Mouse (Mus musculus) MEL (cell line): Measurements from ENCODE around the gene Ociad2.

Source experiments
- CTCF ChIP-seq, 3 experiments: IDR thresholded peaks in 2 of 3; conservative IDR thresholded peaks in 1 of 3; 2 replicates each; pipeline ENCODE4 v1.5.1; 2011 to 2012; ENCODE audit warnings: low read length in 3 of 3, low read depth in 2 of 3, mild to moderate bottlenecking in 2 of 3, improper control_type of control experiment in 1 of 3, inconsistent platforms in 1 of 3, mixed read lengths in 1 of 3, moderate library complexity in 1 of 3; ENCODE audit not compliant: control insufficient read depth in 1 of 3, insufficient read depth in 1 of 3, poor library complexity in 1 of 3, severe bottlenecking in 1 of 3
- ELF1 ChIP-seq: IDR thresholded peaks from 2 replicates; pipeline ENCODE4 v1.6.1; 2014; ENCODE audit warnings: low read depth, mild to moderate bottlenecking, inconsistent platforms, low read length, improper control_type of control experiment, moderate library complexity
- EP300 ChIP-seq, 2 experiments: IDR thresholded peaks; 2 replicates each; pipeline ENCODE4 v1.6.1; 2011; ENCODE audit warnings: improper control_type of control experiment in 2 of 2, low read length in 2 of 2, low read depth in 1 of 2, mild to moderate bottlenecking in 1 of 2
- GABPA ChIP-seq: IDR thresholded peaks from 2 replicates; pipeline ENCODE4 v1.6.1; 2012; ENCODE audit warnings: low read depth, mild to moderate bottlenecking, inconsistent platforms, low read length, improper control_type of control experiment, moderate library complexity
- GATA1 ChIP-seq: IDR thresholded peaks from 2 replicates; pipeline ENCODE4 v1.6.1; 2011; ENCODE audit warnings: low read depth, low read length, improper control_type of control experiment
- POLR2A ChIP-seq, 2 experiments: IDR thresholded peaks; 2 replicates each; pipeline ENCODE4 v1.6.1; 2011 to 2012; ENCODE audit warnings: low read length in 2 of 2, mild to moderate bottlenecking in 2 of 2, control low read depth in 1 of 2, improper control_type of control experiment in 1 of 2, low read depth in 1 of 2, moderate library complexity in 1 of 2; ENCODE audit not compliant: control insufficient read depth in 1 of 2, insufficient read depth in 1 of 2, poor library complexity in 1 of 2
- POLR2AphosphoS2 ChIP-seq: IDR thresholded peaks from 2 replicates; pipeline ENCODE4 v1.6.1; 2011; ENCODE audit warnings: low read length, improper control_type of control experiment
- ZMIZ1 ChIP-seq: IDR thresholded peaks from 2 replicates; pipeline ENCODE4 v1.6.1; 2012; ENCODE audit warnings: low read depth, mild to moderate bottlenecking, inconsistent platforms, low read length, improper control_type of control experiment, moderate library complexity

GRCm38 (mm10) chr5:73323602-73324001 is 17.2 kb downstream of the Ociad2 start:
- TF ChIP-seq GABPA (no peak), POLR2A (IDR thresholded peaks at IDR 0.05; ENCODE audit: control insufficient read depth in 1 of 2, insufficient read depth in 1 of 2, low read depth in 1 of 2, low read length in 2 of 2, poor library complexity in 1 of 2) (no peak), CTCF (IDR thresholded peaks at IDR 0.05 in 2 of 3, conservative IDR thresholded peaks at IDR 0.05 in 1 of 3; ENCODE audit: control insufficient read depth in 1 of 3, insufficient read depth in 1 of 3, low read depth in 2 of 3, low read length in 3 of 3, poor library complexity in 1 of 3, severe bottlenecking in 1 of 3) (no peak), EP300 (IDR thresholded peaks at IDR 0.05; ENCODE audit: low read depth in 1 of 2, low read length in 2 of 2) (no peak), ELF1 (no peak), ZMIZ1 (no peak), POLR2AphosphoS2 (no peak), GATA1 (no peak)
